Mouse (Mus musculus) hindbrain, embryonic 13.5 days (tissue): ENCODE results near the gene Rack1. TPM values are rescaled to one million over a fixed set of nuclear protein-coding genes. Genes with fewer than 3 reads are reported as not detected.
"Not testable (repeated sequence)": the region's sequence is repeated elsewhere in the genome, so short reads cannot be mapped to it uniquely, and the experiment has no call there.

ENCODE experiments used
- ATAC-seq: fragments of 200-750 bp; cut with Nextera tagmentation; 2 replicates; pipeline ENCODE4 v1.8.0; 2017; ENCODE audit warnings: moderate TSS enrichment; ENCODE audit not compliant: low FRiP score
- H3K27ac ChIP-seq: fragments of 300-500 bp; sonication (generic); 2 replicates; pipeline ENCODE4 v1.5.1; 2015; ENCODE audit warnings: inconsistent platforms, mild to moderate bottlenecking, moderate library complexity
- H3K27me3 ChIP-seq: fragments of 300-500 bp; sonication (generic); 2 replicates; pipeline ENCODE4 v1.6.1; 2015; ENCODE audit warnings: mild to moderate bottlenecking, inconsistent platforms
- H3K36me3 ChIP-seq: fragments of 300-500 bp; sonication (generic); 2 replicates; pipeline ENCODE4 v1.6.1; 2015; ENCODE audit warnings: mild to moderate bottlenecking, inconsistent platforms
- H3K4me1 ChIP-seq: fragments of 300-500 bp; sonication (generic); replicated peaks from 2 replicates; pipeline ENCODE4 v1.6.1; 2015; ENCODE audit warnings: inconsistent platforms
- H3K4me2 ChIP-seq: fragments of 300-500 bp; sonication (generic); 2 replicates; pipeline ENCODE4 v1.6.1; 2015; ENCODE audit warnings: inconsistent platforms, mild to moderate bottlenecking, moderate library complexity
- H3K4me3 ChIP-seq: fragments of 300-500 bp; sonication (generic); 2 replicates; pipeline ENCODE4 v1.5.1; 2015; ENCODE audit warnings: mild to moderate bottlenecking, inconsistent platforms
- H3K9ac ChIP-seq: fragments of 300-500 bp; sonication (generic); 2 replicates; pipeline ENCODE4 v1.6.1; 2015; ENCODE audit warnings: mild to moderate bottlenecking, inconsistent platforms
- H3K9me3 ChIP-seq: fragments of 300-500 bp; sonication (generic); 2 replicates; pipeline ENCODE4 v1.6.1; 2016; ENCODE audit warnings: inconsistent platforms
- WGBS: fragments of 180-500 bp; shearing (Covaris S2); methylation state at CpG from one replicate; pipeline ENCODE4 v1.1.7; 2015; 5-methylcytosine and 5-hydroxymethylcytosine counted together
- polyA plus RNA-seq: library from polyadenylated mRNA; unstranded; fragments of >200 nt; fragmentation: Nextera tagmentation; extraction: Ambion mirVana; gene quantifications from 2 replicates; pipeline ENCODE4 v1.2.1, GENCODE M21; 2015

Gene Rack1
- polyA plus RNA-seq, 1 experiment from 2014 or later = 448 TPM

DNA sequence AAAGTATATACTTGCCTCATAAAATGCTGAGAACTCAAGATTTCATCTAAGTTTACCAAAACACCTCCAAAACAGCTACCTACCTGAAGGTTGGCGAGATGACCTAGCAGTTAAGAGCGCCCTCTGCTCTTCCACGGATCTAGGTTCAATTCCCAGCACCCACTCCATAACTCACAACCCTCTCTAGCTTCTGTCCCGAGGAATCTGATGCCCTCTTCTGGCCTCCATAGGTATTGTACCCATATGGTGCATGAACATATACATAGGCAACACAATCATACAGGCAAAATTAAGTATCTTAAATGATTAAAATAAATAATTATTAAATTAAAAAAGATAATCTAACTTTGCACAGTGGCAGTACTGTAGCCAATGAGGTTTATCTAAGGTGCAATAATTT, 17.9 kb upstream of the Rack1 start:
- Histone ChIP-seq H3K27me3 (0 out of 2 replicates have a peak, but pooled peaks cover 3% of the 10 kb centered on the region), H3K9ac (no peak overlapping the region), H3K9me3 (no peaks in the 10 kb centered on the region), H3K27ac (no peak overlapping the region), H3K36me3 (no peaks in the 10 kb centered on the region), H3K4me1 (no peaks in the 10 kb centered on the region), H3K4me3 (no peak overlapping the region), H3K4me2 (no peak overlapping the region)
- ATAC-seq = no peak
- WGBS = 88% methylated on average over 4 of the region's 4 CpGs

DNA sequence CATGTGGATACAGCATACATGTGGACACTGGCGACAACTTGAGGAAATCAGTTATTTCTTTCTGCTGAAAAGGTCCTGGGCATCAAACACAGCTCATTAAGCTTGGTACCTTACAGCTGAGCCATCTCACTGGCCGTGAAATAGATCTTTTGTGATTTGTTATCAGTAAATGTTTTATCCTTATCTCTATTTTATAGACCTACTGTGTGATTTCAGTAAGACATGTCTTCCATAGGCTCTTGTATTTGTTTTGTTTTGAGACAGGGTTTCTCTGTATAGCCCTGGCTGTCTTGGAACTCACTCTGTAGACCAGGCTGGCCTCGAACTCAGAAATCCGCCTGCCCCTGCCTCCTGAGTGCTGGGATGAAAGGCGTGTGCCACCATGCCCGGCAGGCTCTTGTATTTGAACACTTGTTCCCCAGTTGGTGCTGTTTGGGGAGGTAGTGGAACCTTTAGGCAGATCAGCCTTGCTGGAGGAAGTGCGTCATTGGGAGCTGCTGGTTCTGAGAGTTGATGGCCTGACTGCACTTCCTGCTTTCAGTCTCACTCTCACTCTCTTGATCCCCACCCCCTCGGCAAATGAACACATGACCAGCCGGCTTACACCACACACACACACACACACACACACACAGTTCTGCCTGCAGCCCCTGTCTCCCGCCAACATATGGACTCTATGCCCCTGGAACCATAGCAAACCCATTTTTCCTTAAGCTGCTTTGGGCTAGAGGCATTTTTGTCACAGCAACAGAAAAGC, 12.5 kb upstream of the Rack1 start:
- peaks cover 6% of the 10 kb centered on the region; the same call in 1 of the 2 replicates for H3K4me1 ChIP-seq
- 0 out of 2 replicates have a peak, but pooled peaks cover 4% of the 10 kb centered on the region for H3K27me3 ChIP-seq
- no peak overlapping the region for H3K27ac ChIP-seq
- 50% methylated on average over 10 of the region's 10 CpGs for WGBS
- H3K4me2 ChIP-seq = peak overlapping the region; percentile 53
- peak overlapping the region; percentile 38 for H3K4me3 ChIP-seq
- H3K9ac ChIP-seq = no peak overlapping the region
- no peaks in the 10 kb centered on the region for H3K36me3 ChIP-seq
- no peaks in the 10 kb centered on the region for H3K9me3 ChIP-seq
- peak; percentile 77 for ATAC-seq

DNA sequence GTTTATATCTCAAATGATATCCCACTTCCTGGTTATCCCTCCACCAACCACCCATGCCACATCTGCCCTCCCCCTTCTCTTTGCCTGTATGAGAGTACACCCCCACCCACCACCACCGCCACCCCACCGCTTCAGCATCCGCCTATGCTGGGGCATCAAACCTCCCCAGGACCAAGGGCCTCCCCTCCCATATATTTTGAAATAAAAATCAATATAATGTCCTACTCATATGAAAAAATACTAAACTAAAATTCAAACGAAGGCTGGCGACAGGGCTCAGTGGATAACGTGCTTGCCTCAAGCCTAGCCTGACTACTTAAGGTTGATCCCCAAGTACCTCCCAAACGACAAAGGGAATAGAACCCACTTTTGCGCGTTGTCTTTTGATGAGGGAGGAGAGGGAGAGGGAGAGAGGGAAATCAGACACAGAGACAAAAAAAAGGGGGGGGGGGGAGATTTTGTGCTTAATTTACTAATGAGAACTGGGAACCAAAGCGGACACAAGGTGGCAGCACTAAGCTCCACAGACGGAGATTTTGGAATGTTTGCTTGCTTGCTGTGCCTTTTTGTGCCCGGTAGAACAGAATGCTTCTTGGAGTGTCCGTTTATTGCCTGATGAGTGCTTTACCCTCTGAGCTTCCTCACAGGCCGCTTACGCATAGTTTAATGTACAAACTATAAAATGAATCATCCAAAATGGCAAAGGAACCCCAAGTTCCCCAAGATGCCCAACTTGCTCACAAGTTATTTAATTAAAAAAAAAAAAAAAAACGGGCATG, 11.6 kb upstream of the Rack1 start:
- peak overlapping the region; percentile 49 for H3K9ac ChIP-seq
- peak overlapping the region; percentile 19; the same call in 1 of the 2 replicates for H3K27ac ChIP-seq
- 11% methylated on average over 16 of the region's 16 CpGs for WGBS

DNA sequence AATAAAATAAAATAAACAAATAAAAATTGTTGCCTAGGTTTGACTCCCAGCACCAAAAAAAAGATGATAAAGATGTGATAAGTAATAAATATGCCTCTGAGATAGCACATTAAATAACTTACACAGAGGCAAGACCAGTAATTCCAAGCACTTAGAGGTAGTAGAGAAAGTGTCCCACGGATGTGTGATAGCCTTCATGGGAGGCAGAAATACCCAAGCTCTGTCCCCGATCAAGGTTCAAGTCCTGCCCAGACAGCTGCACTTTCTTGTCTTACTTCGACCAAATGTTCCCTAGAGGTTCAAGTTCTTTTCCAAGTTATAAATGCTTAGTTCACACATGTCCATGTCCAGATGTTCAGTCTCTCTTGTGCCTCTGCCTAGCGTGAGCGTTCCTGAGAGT, 10.9 kb upstream of the Rack1 start:
- 87% methylated on average over 5 of the region's 5 CpGs for WGBS
- no peak for ATAC-seq
- Histone ChIP-seq H3K9ac (no peak overlapping the region), H3K4me1 (peaks cover 6% of the 10 kb centered on the region; the same call in 1 of the 2 replicates), H3K27me3 (0 out of 2 replicates have a peak, but pooled peaks cover 4% of the 10 kb centered on the region), H3K4me3 (no peak overlapping the region), H3K27ac (no peak overlapping the region), H3K9me3 (no peaks in the 10 kb centered on the region), H3K36me3 (no peaks in the 10 kb centered on the region), H3K4me2 (no peak overlapping the region)

More for the DNA sequence above, 11.6 kb upstream of the Rack1 start:
- Histone ChIP-seq H3K27me3 (0 out of 2 replicates have a peak, but pooled peaks cover 4% of the 10 kb centered on the region), H3K36me3 (no peaks in the 10 kb centered on the region), H3K4me1 (peaks cover 6% of the 10 kb centered on the region; the same call in 1 of the 2 replicates), H3K4me3 (peak overlapping the region; percentile 38), H3K9me3 (no peaks in the 10 kb centered on the region), H3K4me2 (peak overlapping the region; percentile 53)
- ATAC-seq = peak; percentile 83

DNA sequence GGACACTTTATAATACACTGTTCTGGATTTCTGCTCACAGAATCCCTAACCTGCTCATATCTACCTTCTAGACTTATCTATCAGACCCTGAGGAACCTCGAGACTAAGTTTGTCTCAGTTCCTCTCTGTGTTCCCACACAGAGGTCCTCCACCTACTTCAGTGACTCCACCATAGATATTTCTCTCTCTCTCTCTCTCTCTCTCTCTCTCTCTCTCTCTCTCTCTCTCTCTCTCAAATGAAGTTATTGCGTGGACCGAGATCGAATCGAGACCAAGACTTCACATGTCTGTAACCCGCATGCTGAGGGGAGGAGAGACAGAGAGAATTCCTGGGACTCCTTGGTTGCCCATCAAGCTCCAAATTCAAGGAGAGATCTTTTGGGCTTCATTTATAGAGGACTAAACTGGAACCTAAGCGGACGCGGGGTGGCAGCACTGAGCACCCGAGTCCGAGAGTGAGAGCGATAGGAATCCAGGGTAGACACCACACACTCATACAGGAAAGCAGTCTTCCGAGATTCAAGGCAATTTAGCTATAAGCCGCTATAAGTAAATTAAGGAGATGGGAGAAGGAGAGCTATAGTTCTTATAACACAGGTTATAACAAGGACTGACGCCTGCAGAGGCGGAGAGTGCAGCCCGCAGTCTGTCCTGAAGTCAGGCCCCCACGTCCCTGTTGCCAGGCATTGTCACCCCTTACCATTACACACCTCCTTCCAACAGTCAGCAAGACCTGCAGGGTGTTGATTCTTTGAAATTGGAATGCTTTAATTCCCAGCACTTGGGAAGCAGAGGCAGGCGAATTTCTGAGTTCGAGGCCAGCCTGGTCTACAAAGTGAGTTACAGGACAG, 9.9 kb upstream of the Rack1 start:
- H3K4me1 ChIP-seq = peaks cover 6% of the 10 kb centered on the region; the same call in 1 of the 2 replicates
- H3K4me2 ChIP-seq = peak overlapping the region; percentile 47
- H3K27ac ChIP-seq = no peak overlapping the region
- 0 out of 2 replicates have a peak, but pooled peaks cover 4% of the 10 kb centered on the region for H3K27me3 ChIP-seq
- WGBS = 15% methylated on average over 20 of the region's 20 CpGs
- ATAC-seq = no peak
- H3K9me3 ChIP-seq = no peaks in the 10 kb centered on the region
- no peaks in the 10 kb centered on the region for H3K36me3 ChIP-seq
- no peak overlapping the region for H3K9ac ChIP-seq
- peak overlapping the region; percentile 15; the same call in 1 of the 2 replicates for H3K4me3 ChIP-seq

DNA sequence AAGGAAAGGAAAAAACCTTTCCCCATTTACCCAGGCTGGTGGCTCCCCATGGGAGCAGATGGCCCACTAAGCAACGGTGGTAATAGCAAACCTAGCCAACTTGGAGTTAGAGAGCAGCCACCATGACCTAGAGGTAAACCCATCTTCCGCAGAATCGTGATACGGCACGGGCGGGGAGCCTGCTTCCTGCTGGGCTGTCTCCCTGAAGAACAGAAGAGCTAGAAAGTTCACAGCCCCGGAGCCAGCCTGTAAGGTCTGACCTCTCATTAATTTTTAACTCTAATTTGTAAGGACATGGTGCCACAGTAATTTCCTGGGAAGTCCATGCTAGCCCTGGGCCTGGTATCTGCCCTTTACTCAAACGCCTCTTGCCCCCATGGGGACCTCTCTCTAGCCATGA, 9.2 kb upstream of the Rack1 start:
- ATAC-seq = no peak
- Histone ChIP-seq H3K4me3 (no peak overlapping the region), H3K36me3 (no peaks in the 10 kb centered on the region), H3K4me2 (no peak overlapping the region), H3K27me3 (0 out of 2 replicates have a peak, but pooled peaks cover 4% of the 10 kb centered on the region), H3K9ac (no peak overlapping the region), H3K4me1 (peaks cover 6% of the 10 kb centered on the region; the same call in 1 of the 2 replicates), H3K9me3 (no peaks in the 10 kb centered on the region), H3K27ac (no peak overlapping the region)
- WGBS = 34% methylated on average over 8 of the region's 8 CpGs

DNA sequence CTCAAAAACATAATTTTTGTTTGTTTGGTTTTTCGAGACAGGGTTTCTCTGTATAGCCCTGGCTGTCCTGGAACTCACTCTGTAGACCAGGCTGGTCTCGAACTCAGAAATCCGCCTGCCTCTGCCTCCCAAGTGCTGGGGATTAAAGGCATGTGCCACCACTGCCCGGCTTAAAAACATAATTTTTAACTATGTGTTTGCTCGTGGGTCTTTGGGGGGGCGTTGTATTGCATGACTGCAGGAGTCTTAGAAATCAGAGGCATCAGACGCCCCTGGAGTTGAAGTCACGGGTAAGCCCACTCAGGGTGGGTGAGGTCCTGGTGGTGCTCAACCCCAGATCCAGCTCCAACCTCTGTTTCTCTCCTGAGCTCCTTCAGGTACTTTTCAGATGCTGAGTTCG, 8.2 kb upstream of the Rack1 start:
- H3K36me3 ChIP-seq, H3K9ac ChIP-seq, H3K9me3 ChIP-seq, H3K4me2 ChIP-seq, H3K27me3 ChIP-seq, H3K4me3 ChIP-seq, H3K4me1 ChIP-seq, H3K27ac ChIP-seq, ATAC-seq: not testable (repeated sequence)
- WGBS = 84% methylated on average over 9 of the region's 9 CpGs

DNA sequence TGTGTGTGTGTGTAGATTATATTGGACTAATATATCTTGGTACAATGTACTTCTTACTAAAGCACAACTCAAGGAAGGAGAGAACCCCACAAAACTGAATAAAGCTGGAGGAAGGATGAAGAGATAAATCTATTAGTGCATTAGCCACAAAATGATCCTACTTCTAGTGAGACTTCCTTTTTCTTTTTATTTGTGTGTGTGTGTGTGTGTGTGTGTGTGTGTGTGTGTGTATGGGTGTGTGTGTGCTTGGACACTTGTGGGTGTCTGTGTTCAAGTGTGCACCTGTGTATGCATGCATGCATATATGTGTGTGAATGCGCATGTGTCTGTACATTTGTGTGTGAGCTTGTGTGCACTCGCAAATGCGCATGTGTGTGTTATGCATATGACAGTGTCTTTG, 6.9 kb upstream of the Rack1 start:
- ATAC-seq = no peak
- Histone ChIP-seq H3K36me3 (no peaks in the 10 kb centered on the region), H3K4me1 (peaks cover 13% of the 10 kb centered on the region), H3K9me3 (no peaks in the 10 kb centered on the region), H3K4me2 (no peak overlapping the region), H3K27me3 (0 out of 2 replicates have a peak, but pooled peaks cover 4% of the 10 kb centered on the region), H3K9ac (no peak overlapping the region), H3K27ac (no peak overlapping the region), H3K4me3 (no peak overlapping the region)
- WGBS = 98% methylated on average over 3 of the region's 3 CpGs

DNA sequence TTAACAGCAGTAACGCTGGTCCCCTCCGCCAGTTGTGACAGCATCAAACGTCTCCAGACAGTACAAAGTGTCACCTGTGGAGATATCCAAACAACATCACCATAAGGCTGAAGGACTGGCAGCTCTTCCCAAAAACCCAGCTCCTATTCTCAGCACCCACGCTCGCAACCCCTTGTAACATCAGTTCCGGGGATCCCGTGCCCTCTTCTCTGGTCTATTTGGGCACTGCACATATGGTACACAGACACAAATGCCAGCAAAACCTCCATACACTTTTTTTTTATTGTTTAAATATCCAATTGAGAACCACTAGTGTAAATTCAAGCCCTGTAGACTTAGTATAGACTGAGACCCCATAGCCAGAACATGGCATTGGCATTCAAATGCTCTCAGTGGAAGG, 4.9 kb upstream of the Rack1 start:
- H3K9ac ChIP-seq = no peak overlapping the region
- H3K9me3 ChIP-seq = no peaks in the 10 kb centered on the region
- WGBS = 91% methylated on average over 7 of the region's 7 CpGs
- no peaks in the 10 kb centered on the region for H3K36me3 ChIP-seq
- no peak overlapping the region for H3K27ac ChIP-seq
- H3K4me1 ChIP-seq = peaks cover 20% of the 10 kb centered on the region
- 0 out of 2 replicates have a peak, but pooled peaks cover 4% of the 10 kb centered on the region for H3K27me3 ChIP-seq
- H3K4me2 ChIP-seq = no peak overlapping the region
- ATAC-seq = no peak
- H3K4me3 ChIP-seq = no peak overlapping the region

DNA sequence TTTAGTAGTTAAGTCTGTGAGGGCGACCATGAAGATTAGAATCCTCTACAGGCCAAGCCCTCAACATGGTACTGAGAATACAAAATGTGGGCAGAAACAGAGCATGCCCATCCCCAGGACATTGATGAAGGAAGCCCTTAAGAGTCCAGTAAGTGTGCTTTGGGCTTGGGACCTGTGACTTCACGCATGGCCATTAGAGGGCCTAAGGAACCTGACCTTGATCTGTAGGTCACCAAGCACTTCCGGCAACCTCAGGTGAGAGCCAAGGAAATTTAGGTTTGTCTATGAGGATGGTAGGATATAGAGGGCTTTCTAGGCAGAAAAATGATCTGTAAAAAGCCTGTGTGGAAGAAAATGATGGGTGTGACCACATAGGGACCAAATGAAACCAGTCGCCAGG, 3.8 kb upstream of the Rack1 start:
- ATAC-seq = no peak
- H3K4me2 ChIP-seq = no peak overlapping the region
- H3K4me3 ChIP-seq = no peak overlapping the region
- no peak overlapping the region for H3K27ac ChIP-seq
- no peak overlapping the region for H3K9ac ChIP-seq
- WGBS = 81% methylated on average over 4 of the region's 4 CpGs
- H3K9me3 ChIP-seq = no peaks in the 10 kb centered on the region
- no peaks in the 10 kb centered on the region for H3K36me3 ChIP-seq
- H3K27me3 ChIP-seq = 0 out of 2 replicates have a peak, but pooled peaks cover 3% of the 10 kb centered on the region
- H3K4me1 ChIP-seq = peaks cover 22% of the 10 kb centered on the region

DNA sequence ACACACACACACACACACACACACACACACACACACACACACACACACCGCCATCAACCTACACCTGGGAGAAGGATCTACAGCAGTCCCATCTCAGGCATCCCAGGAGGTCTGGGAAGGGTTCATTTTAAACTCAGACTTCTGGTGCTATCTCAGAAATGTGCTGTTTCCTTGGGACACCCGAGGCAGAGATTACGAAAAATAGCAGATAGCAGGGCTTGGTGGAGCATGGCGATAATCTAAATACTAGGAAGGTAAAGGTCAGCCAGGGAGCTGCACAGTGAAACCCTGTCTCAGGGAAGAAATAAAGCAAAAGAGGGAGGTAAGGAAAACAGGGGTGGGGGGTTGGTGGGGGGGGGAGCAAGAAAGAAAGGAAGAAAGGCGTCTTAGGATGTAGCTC, 2.8 kb upstream of the Rack1 start:
- Histone ChIP-seq H3K4me1 (peaks cover 32% of the 10 kb centered on the region), H3K36me3 (peaks cover 9% of the 10 kb centered on the region), H3K9ac (no peak overlapping the region), H3K27ac (no peak overlapping the region), H3K27me3 (no peaks in the 10 kb centered on the region), H3K9me3 (no peaks in the 10 kb centered on the region), H3K4me3 (no peak overlapping the region), H3K4me2 (no peak overlapping the region)
- WGBS = 91% methylated on average over 5 of the region's 5 CpGs
- no peak for ATAC-seq
